Mouse (Mus musculus): ENCODE data around the gene Gm19426. TPM values are rescaled to one million over a fixed set of nuclear protein-coding genes. Genes with fewer than 3 reads are reported as not detected.
"Not testable (repeated sequence)": the region's sequence is repeated elsewhere in the genome, so short reads cannot be mapped to it uniquely, and the experiment has no call there.

The Gm19426 gene
- polyA plus RNA-seq, 1 experiment from 2014 or later: 7.3 TPM

DNA sequence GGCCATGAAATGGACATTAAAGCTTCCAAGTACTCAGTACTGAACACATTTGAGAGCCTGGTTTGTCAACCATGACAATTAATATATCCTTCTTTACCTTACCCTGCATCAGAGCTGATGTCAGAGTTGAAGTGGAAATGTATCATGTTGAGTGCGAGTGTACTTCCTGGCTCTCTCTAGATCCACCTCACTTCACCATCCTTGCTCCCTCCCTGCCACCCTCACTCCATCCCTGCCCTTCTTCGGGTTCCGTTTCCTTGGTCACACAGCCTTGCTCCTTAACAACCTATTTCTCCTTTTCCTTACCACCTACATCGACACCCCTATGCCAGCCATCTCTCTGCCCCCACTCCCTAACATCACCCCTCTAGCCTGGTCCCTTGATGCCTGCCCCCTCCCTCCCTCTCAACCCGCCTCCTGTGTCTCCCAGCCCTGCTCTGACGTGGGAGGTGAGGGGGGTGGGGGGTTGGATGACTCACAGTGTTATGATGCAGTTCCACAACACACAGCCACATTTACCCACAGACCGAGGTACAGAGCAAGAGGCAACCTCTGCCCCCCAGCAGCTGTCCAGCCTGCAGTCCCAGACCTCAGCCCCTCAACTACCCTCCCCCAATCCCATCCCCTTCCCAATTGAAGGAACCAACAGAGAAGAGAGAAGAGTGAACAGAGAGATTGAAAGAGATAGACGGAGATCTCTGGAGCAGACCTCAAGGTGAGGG, 9.7 kb downstream of the Gm19426 start, which contains the start of gene Ypel4:
Ypel4 (plus strand) TSS at position 480 of the 722 bp plus-strand sequence.
- H3K4me3 ChIP-seq: peak within 1 kb of the TSS; percentile 37
- no peak within 1 kb of the TSS for H3K27ac ChIP-seq
- no peaks in the 10 kb centered on the region for H3K36me3 ChIP-seq
- H3K4me1 ChIP-seq: peaks cover 46% of the 10 kb centered on the region
- H3K4me2 ChIP-seq: peak within 1 kb of the TSS; percentile 46
- WGBS: 2% methylated on average over 8 of the region's 8 CpGs
- peak; percentile 4; the same call in 1 of the 2 replicates for ATAC-seq (ENCODE audit: borderline replicate concordance, extremely low read depth, low FRiP score, low TSS enrichment)
- H3K27me3 ChIP-seq: peaks cover 16% of the 10 kb centered on the region; the same call in 1 of the 2 replicates
- H3K9me3 ChIP-seq: no peaks in the 10 kb centered on the region
- peak within 1 kb of the TSS; percentile 32 for H3K9ac ChIP-seq

- no peak overlapping the region for H3K4me2 ChIP-seq
- no peak overlapping the region for H3K4me3 ChIP-seq
- H3K4me1 ChIP-seq: peaks cover 33% of the 10 kb centered on the region
- H3K9ac ChIP-seq: no peak overlapping the region
- H3K9me3 ChIP-seq: no peaks in the 10 kb centered on the region
- H3K27ac ChIP-seq: no peak overlapping the region
- 56% methylated on average over 1 of the region's 1 CpGs for WGBS
- ATAC-seq (ENCODE audit: borderline replicate concordance, extremely low read depth, low FRiP score, low TSS enrichment): no peak
- H3K36me3 ChIP-seq: no peaks in the 10 kb centered on the region
- H3K27me3 ChIP-seq: peaks cover 16% of the 10 kb centered on the region; the same call in 1 of the 2 replicates
These were observed 11.1 kb downstream of the Gm19426 start for GRCm38 (mm10) chr2:84732394-84732793.

DNA sequence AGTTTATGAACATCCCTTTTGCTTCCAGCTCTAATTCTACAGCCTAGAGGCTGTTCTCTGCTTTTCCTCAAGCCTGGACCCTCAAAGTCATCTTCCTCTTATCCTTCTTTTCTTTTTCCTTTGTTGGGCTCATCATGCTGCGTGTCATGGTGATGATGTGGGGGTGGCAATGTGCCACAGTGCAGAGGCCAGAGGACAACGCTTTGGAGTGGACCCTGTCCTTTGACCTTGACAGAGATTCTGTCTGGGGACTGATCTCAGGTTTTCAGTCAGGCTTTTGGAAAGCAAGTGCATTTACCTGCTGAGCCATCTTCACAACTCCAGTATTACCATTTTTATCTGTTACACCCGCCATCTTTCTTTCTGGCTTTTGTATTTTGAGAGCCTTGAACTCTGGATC, 12.2 kb downstream of the Gm19426 start:
- H3K4me2 ChIP-seq: no peak overlapping the region
- H3K9me3 ChIP-seq: no peaks in the 10 kb centered on the region
- H3K4me3 ChIP-seq: no peak overlapping the region
- no peaks in the 10 kb centered on the region for H3K36me3 ChIP-seq
- 75% methylated on average over 3 of the region's 3 CpGs for WGBS
- H3K27me3 ChIP-seq: peaks cover 16% of the 10 kb centered on the region; the same call in 1 of the 2 replicates
- no peak for ATAC-seq (ENCODE audit: borderline replicate concordance, extremely low read depth, low FRiP score, low TSS enrichment)
- H3K4me1 ChIP-seq: peaks cover 26% of the 10 kb centered on the region
- H3K27ac ChIP-seq: no peak overlapping the region
- no peak overlapping the region for H3K9ac ChIP-seq

- ATAC-seq (ENCODE audit: borderline replicate concordance, extremely low read depth, low FRiP score, low TSS enrichment); H3K4me3 ChIP-seq; H3K27me3 ChIP-seq; H3K4me2 ChIP-seq; H3K9me3 ChIP-seq; H3K9ac ChIP-seq; H3K27ac ChIP-seq: not testable (repeated sequence)
- WGBS: 79% methylated on average over 5 of the region's 5 CpGs
- Histone ChIP-seq H3K4me1 (peaks cover 15% of the 10 kb centered on the region), H3K36me3 (peaks cover 13% of the 10 kb centered on the region)
These were observed 15.3 kb downstream of the Gm19426 start for GRCm38 (mm10) chr2:84728191-84728590.

- Histone ChIP-seq H3K9ac (peak within 1 kb of the TSS; percentile 56), H3K4me2 (peak within 1 kb of the TSS; percentile 85), H3K36me3 (peaks cover 14% of the 10 kb centered on the region), H3K9me3 (no peaks in the 10 kb centered on the region), H3K27ac (peak within 1 kb of the TSS; percentile 82), H3K4me3 (peak within 1 kb of the TSS; percentile 63), H3K27me3 (no peaks in the 10 kb centered on the region), H3K4me1 (peaks cover 15% of the 10 kb centered on the region)
- ATAC-seq (ENCODE audit: borderline replicate concordance, extremely low read depth, low FRiP score, low TSS enrichment): peak; percentile 97
- under 1% methylated on average over 39 of the region's 39 CpGs for WGBS
These were observed 16.1 kb downstream of the Gm19426 start, which contains the start of gene Clp1 for GRCm38 (mm10) chr2:84727172-84727858. Gene Clp1, minus strand, starts transcription at chr2:84727350.

- H3K4me2 ChIP-seq: peak overlapping the region; percentile 85
- H3K27ac ChIP-seq: 0 out of 2 replicates have a peak overlapping the region, but pooled peaks have one; percentile 82
- no peaks in the 10 kb centered on the region for H3K9me3 ChIP-seq
- peaks cover 15% of the 10 kb centered on the region for H3K4me1 ChIP-seq
- H3K4me3 ChIP-seq: peak overlapping the region; percentile 63
- peak overlapping the region; percentile 56 for H3K9ac ChIP-seq
- WGBS: 5% methylated on average over 9 of the region's 9 CpGs
- peaks cover 16% of the 10 kb centered on the region for H3K36me3 ChIP-seq
- no peaks in the 10 kb centered on the region for H3K27me3 ChIP-seq
- ATAC-seq (ENCODE audit: borderline replicate concordance, extremely low read depth, low FRiP score, low TSS enrichment): peak; percentile 9; the same call in 1 of the 2 replicates
These were observed 16.7 kb downstream of the Gm19426 start for GRCm38 (mm10) chr2:84726716-84727115.

DNA sequence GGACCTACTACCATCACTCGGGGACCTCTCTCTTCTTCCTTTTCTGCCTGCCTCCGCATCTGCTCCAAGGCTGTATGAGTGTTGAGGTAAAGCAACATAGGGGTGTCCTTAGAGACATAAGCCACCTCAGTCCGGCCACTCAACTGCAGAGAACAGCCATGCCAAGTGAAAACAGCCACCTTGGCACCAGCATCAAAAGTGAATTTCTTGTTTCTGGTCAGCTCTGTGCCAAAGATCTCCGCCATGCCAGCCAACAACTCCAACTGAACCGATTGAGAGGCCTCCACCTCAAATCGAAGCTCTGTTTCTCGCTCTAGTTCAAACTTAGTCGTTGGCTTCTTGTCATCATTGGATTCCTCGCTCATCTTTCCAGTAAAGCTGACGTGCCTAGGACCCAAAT, 17.7 kb downstream of the Gm19426 start:
- Histone ChIP-seq H3K9me3 (no peaks in the 10 kb centered on the region), H3K27me3 (no peaks in the 10 kb centered on the region), H3K36me3 (peaks cover 24% of the 10 kb centered on the region), H3K27ac (no peak overlapping the region), H3K4me3 (no peak overlapping the region), H3K4me1 (peaks cover 15% of the 10 kb centered on the region), H3K4me2 (peak overlapping the region; percentile 85; the same call in 1 of the 2 replicates), H3K9ac (no peak overlapping the region)
- ATAC-seq (ENCODE audit: borderline replicate concordance, extremely low read depth, low FRiP score, low TSS enrichment): no peak
- 90% methylated on average over 10 of the region's 10 CpGs for WGBS

DNA sequence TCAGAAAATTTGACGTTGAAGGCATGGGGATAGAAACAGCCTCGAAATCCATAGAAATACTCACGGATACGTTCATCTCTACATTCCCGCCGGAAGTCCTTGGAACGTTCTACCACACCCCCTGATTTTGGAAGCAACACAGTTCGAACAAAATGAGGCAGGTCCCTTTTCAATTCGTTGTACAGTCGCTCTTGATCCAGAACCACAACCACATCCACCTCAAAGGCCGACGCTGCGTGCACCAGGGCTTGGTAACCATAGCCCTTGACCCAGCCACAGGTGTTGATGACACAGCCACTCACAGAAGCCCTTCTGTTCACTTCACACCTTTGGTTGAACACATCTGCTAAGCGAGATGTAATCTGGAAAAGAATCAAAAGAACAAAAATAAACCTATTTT, 19.6 kb downstream of the Gm19426 start:
- H3K4me1 ChIP-seq: peaks cover 15% of the 10 kb centered on the region
- no peak for ATAC-seq (ENCODE audit: borderline replicate concordance, extremely low read depth, low FRiP score, low TSS enrichment)
- H3K9me3 ChIP-seq: no peaks in the 10 kb centered on the region
- H3K27ac ChIP-seq: no peak overlapping the region
- H3K36me3 ChIP-seq: peaks cover 24% of the 10 kb centered on the region
- H3K9ac ChIP-seq: no peak overlapping the region
- no peak overlapping the region for H3K4me3 ChIP-seq
- no peak overlapping the region for H3K4me2 ChIP-seq
- H3K27me3 ChIP-seq: no peaks in the 10 kb centered on the region
- WGBS: 93% methylated on average over 14 of the region's 14 CpGs

DNA sequence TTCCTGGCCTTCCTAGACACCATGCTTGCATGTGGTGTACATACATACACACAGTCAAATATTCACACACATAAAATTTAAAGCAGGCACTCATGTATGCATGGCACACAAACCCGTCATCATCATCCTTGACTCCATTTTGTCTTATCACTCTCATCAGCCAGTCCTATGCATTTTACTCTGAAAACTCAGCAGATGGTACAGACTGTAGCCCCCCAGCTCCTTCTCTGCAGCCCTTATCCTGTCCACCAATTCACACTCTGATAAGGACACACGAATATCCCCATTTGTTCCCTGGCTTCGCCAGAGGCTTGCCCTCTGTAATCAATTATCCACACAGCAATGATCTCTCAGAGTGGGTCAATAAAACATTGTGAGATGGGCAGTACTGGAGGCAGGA, 22.3 kb downstream of the Gm19426 start:
- ATAC-seq (ENCODE audit: borderline replicate concordance, extremely low read depth, low FRiP score, low TSS enrichment): no peak
- WGBS: 85% methylated on average over 3 of the region's 3 CpGs
- Histone ChIP-seq H3K27ac (no peak overlapping the region), H3K4me3 (no peak overlapping the region), H3K36me3 (peaks cover 24% of the 10 kb centered on the region), H3K9me3 (no peaks in the 10 kb centered on the region), H3K27me3 (no peaks in the 10 kb centered on the region), H3K4me1 (peaks cover 15% of the 10 kb centered on the region), H3K9ac (no peak overlapping the region), H3K4me2 (no peak overlapping the region)

GRCm38 (mm10) chr2:84720718-84721117, 22.7 kb downstream of the Gm19426 start:
- Histone ChIP-seq H3K27ac (no peak overlapping the region), H3K4me1 (peaks cover 11% of the 10 kb centered on the region), H3K9me3 (no peaks in the 10 kb centered on the region), H3K9ac (no peak overlapping the region), H3K27me3 (no peaks in the 10 kb centered on the region), H3K36me3 (peaks cover 24% of the 10 kb centered on the region), H3K4me2 (no peak overlapping the region), H3K4me3 (no peak overlapping the region)
- 91% methylated on average over 2 of the region's 2 CpGs for WGBS
- ATAC-seq (ENCODE audit: borderline replicate concordance, extremely low read depth, low FRiP score, low TSS enrichment): no peak

- no peak for ATAC-seq (ENCODE audit: borderline replicate concordance, extremely low read depth, low FRiP score, low TSS enrichment)
These were observed 26.1 kb downstream of the Gm19426 start for GRCm38 (mm10) chr2:84717357-84717756.

More at GRCm38 (mm10) chr2:84717357-84717756, 26.1 kb downstream of the Gm19426 start:
- Histone ChIP-seq H3K27me3 (no peaks in the 10 kb centered on the region), H3K9ac (no peak overlapping the region), H3K4me2 (no peak overlapping the region), H3K27ac (no peak overlapping the region), H3K36me3 (peaks cover 10% of the 10 kb centered on the region; the same call in 1 of the 2 replicates), H3K9me3 (no peaks in the 10 kb centered on the region), H3K4me3 (no peak overlapping the region), H3K4me1 (peaks cover 13% of the 10 kb centered on the region)
- WGBS: 90% methylated on average over 4 of the region's 4 CpGs

Data from lung, embryonic 15.5 days (tissue).